Mouse (Mus musculus): ENCODE measurements around the gene Nlk. TPM values are rescaled to one million over a fixed set of nuclear protein-coding genes. Genes with fewer than 3 reads are reported as not detected.

Nlk gene
- 3.9 and 4.9 TPM in 2 replicates for polyA plus RNA-seq (2015; fragmentation: Nextera tagmentation; extraction: Ambion mirVana)

GRCm38 (mm10) chr11:78696777-78697752, at the start of gene Nlk:
Nlk (minus strand) TSS chr11:78697373.

GRCm38 (mm10) chr11:78550168-78551058, 146.8 kb downstream of the Nlk start, which contains the start of gene Tmem97:
Tmem97 (minus strand) TSS chr11:78550777.

GRCm38 (mm10) chr11:78536080-78536689, 161.0 kb downstream of the Nlk start, which contains the start of the genes Tnfaip1 and Ift20:
Tnfaip1 (minus strand) TSS chr11:78536332.
Ift20 (plus strand) TSS chr11:78536361.

Other genes with a start within 250 kb of the Nlk start
- 3.1 and 4.9 TPM in 2 replicates for gene Slc46a1, start 231.7 kb downstream of the Nlk start, polyA plus RNA-seq (2015; fragmentation: Nextera tagmentation; extraction: Ambion mirVana)
- 0.16 and 0.18 TPM in 2 replicates for gene Sarm1, start 199.6 kb downstream of the Nlk start, polyA plus RNA-seq (2015; fragmentation: Nextera tagmentation; extraction: Ambion mirVana)
- gene Vtn, start 198.3 kb downstream of the Nlk start, polyA plus RNA-seq (2015; fragmentation: Nextera tagmentation; extraction: Ambion mirVana): 14.2 and 14.8 TPM in 2 replicates
- gene Sebox, start 193.9 kb downstream of the Nlk start, polyA plus RNA-seq (2015; fragmentation: Nextera tagmentation; extraction: Ambion mirVana): not detected in 2 replicates
- gene Tmem199, start 185.2 kb downstream of the Nlk start, polyA plus RNA-seq (2015; fragmentation: Nextera tagmentation; extraction: Ambion mirVana): 20.8 and 21.6 TPM in 2 replicates
- gene Poldip2, start 185.2 kb downstream of the Nlk start, polyA plus RNA-seq (2015; fragmentation: Nextera tagmentation; extraction: Ambion mirVana): 161 and 164 TPM in 2 replicates
- gene Tnfaip1, start 161.0 kb downstream of the Nlk start, polyA plus RNA-seq (2015; fragmentation: Nextera tagmentation; extraction: Ambion mirVana): 34.1 and 39.6 TPM in 2 replicates
- gene Ift20, start 161.0 kb downstream of the Nlk start, polyA plus RNA-seq (2015; fragmentation: Nextera tagmentation; extraction: Ambion mirVana): 82.6 and 110 TPM in 2 replicates
- 17.1 and 25.7 TPM in 2 replicates for gene Tmem97, start 146.6 kb downstream of the Nlk start, polyA plus RNA-seq (2015; fragmentation: Nextera tagmentation; extraction: Ambion mirVana)
- 28.7 and 31.5 TPM in 2 replicates for gene Ccnq, start 54.4 kb upstream of the Nlk start, polyA plus RNA-seq (2015; fragmentation: Nextera tagmentation; extraction: Ambion mirVana)
- gene Lyrm9, start 129.2 kb upstream of the Nlk start, polyA plus RNA-seq (2015; fragmentation: Nextera tagmentation; extraction: Ambion mirVana): 15.1 and 23.0 TPM in 2 replicates
- 0.99 and 1.5 TPM in 2 replicates for gene Nos2, start 223.4 kb upstream of the Nlk start, polyA plus RNA-seq (2015; fragmentation: Nextera tagmentation; extraction: Ambion mirVana)

Measured in skeletal muscle tissue, postnatal 0 days (tissue).